Mouse (Mus musculus): Measurements from ENCODE around the gene Plekhm3.
A peak's percentile ranks its signal among the peaks of the same experiment; 100 is the strongest.

- no peak for TF ChIP-seq CTCF (IDR thresholded peaks at IDR 0.05; ENCODE audit: borderline replicate concordance, extremely low read depth, insufficient read depth, insufficient read length)
- TF ChIP-seq POLR2A (IDR thresholded peaks at IDR 0.05; ENCODE audit: borderline replicate concordance, extremely low read depth, insufficient read depth, insufficient read length, poor library complexity, severe bottlenecking), result peak; percentile 60; the same call in 1 of the 2 replicates
Observed at GRCm38 (mm10) chr1:64956479-64956961, at the start of gene Plekhm3.
